ENCODE assay signal across 8 mouse cellular contexts in genomic region chr16:91647461-91648219, GRCm38 (mm10). TPM values are rescaled to one million over a fixed set of nuclear protein-coding genes. Genes with fewer than 3 reads are reported as not detected.
DNase-seq lines count a peak whose midpoint lies in the region; ATAC-seq and TF ChIP-seq lines count a peak whose summit lies in the region.

Son (plus strand) TSS chr16:91647506.

- in situ Hi-C loops in ES-E14 (cut with MboI; ENCODE audit: low sequenced_read_pairs in 2 of 2, unreplicated experiment in 2 of 2): no loop called here

- H3K4me1 ChIP-seq in ES-E14 (ENCODE audit: control insufficient read depth in 2 of 2, insufficient read depth in 2 of 2, low read length in 2 of 2, poor library complexity in 1 of 2): peaks cover 3% of the 10 kb centered on the region in 2 experiments; a peak in 2 of 4 replicates
- peaks cover 31% of the 10 kb centered on the region for H3K4me1 ChIP-seq in forebrain, embryonic 15.5 days
- no peaks in the 10 kb centered on the region for H3K4me1 ChIP-seq in lung, adult 2 months (ENCODE audit: control insufficient read depth, insufficient read depth, low read length)

- H3K4me3 ChIP-seq in ES-E14 (ENCODE audit: insufficient read depth in 1 of 2, low read depth in 1 of 2, low read length in 2 of 2, poor library complexity in 1 of 2, severe bottlenecking in 1 of 2): peak within 1 kb of the TSS; percentile 96 to 98
- H3K4me3 ChIP-seq in forebrain, embryonic 15.5 days: peak within 1 kb of the TSS; percentile 91
- H3K4me3 ChIP-seq in lung, adult 2 months (replicated peaks; ENCODE audit: extremely low read depth, low read depth, low read length): peak within 1 kb of the TSS; percentile 98

- no peak for TF ChIP-seq CTCF in lung, adult 2 months (IDR thresholded peaks at IDR 0.05; ENCODE audit: insufficient read depth, low read length)

- H3K36me3 ChIP-seq in ES-E14 (ENCODE audit: control insufficient read depth, insufficient read depth, low read length, poor library complexity, severe bottlenecking): peaks cover 20% of the 10 kb centered on the region
- peaks cover 10% of the 10 kb centered on the region for H3K36me3 ChIP-seq in forebrain, embryonic 15.5 days

- WGBS in forebrain, embryonic 15.5 days: under 1% methylated on average over 69 of the region's 70 CpGs
- under 1% methylated on average over 70 of the region's 70 CpGs for WGBS in lung, adult 2 months

- DNase-seq in ES-E14 (ENCODE audit: low read depth, low spot score): peak; percentile 91
- DNase-seq in cerebellum, adult 11-12 months: peak; percentile 98
- peak; percentile 96 for DNase-seq in heart, postnatal 25 days (ENCODE audit: low spot score)
- peak; percentile 97 to 98 for DNase-seq in layer of hippocampus, adult 18-20 months (ENCODE audit: low spot score in 2 of 2)
- DNase-seq in lung, adult 2 months: peak; percentile 93
- peak; percentile 95 to 97 for DNase-seq in thymus, adult 18-20 months

- H3K4me2 ChIP-seq in forebrain, embryonic 15.5 days (replicated peaks): peak within 1 kb of the TSS; percentile 86

- TF ChIP-seq POLR2A in lung, adult 2 months (IDR thresholded peaks at IDR 0.05; ENCODE audit: borderline replicate concordance, extremely low read depth, low read depth, low read length): peak; percentile 97

- no peaks in the 10 kb centered on the region for H3K27me3 ChIP-seq in forebrain, embryonic 15.5 days

- H3K9ac ChIP-seq in ES-E14 (ENCODE audit: insufficient read depth, low read depth, low read length, poor library complexity, severe bottlenecking): peak within 1 kb of the TSS; percentile 99
- peak within 1 kb of the TSS; percentile 79 for H3K9ac ChIP-seq in forebrain, embryonic 15.5 days (replicated peaks)

- intact Hi-C loops in heart, postnatal 25 days (cut with DNase I): loop anchor here (2.0 to 5.0 kb wide), 2 partner anchors 41 to 100 kb away; partner anchors contain the start of genes Donson and Ifngr2

- ATAC-seq in forebrain, embryonic 15.5 days (replicated peaks): peak; percentile 98
- ATAC-seq in neutrophil, adult 5-6 weeks (ENCODE audit: extremely low read depth, insufficient number of reproducible peaks, low FRiP score, poor library complexity, severe bottlenecking): peak; percentile 93

- H3K27ac ChIP-seq in ES-E14 (ENCODE audit: insufficient read depth, low read depth, low read length, poor library complexity, severe bottlenecking): peak within 1 kb of the TSS; percentile 95
- peak within 1 kb of the TSS; percentile 99 for H3K27ac ChIP-seq in forebrain, embryonic 15.5 days (replicated peaks)

- H3K9me3 ChIP-seq in ES-E14 (ENCODE audit: control insufficient read depth, insufficient read depth, low read depth, low read length): no peaks in the 10 kb centered on the region
- no peaks in the 10 kb centered on the region for H3K9me3 ChIP-seq in forebrain, embryonic 15.5 days

TF ChIP-seq in ES-E14, 5 proteins besides CTCF, POLR2A, EP300 and RAD21:
- peak; percentile 12; the same call in 1 of the 2 replicates for TF ChIP-seq ZC3H11A (IDR thresholded peaks at IDR 0.05; ENCODE audit: borderline replicate concordance, low read depth, low read length)
- TF ChIP-seq HCFC1 (IDR thresholded peaks at IDR 0.05; ENCODE audit: borderline replicate concordance, insufficient read depth, low read length): 0 out of 2 replicates have a peak, but pooled peaks have one; percentile 59
- TF ChIP-seq CHD2 (IDR thresholded peaks at IDR 0.05; ENCODE audit: low read depth, low read length): no peak
- TF ChIP-seq ZNF384 (IDR thresholded peaks at IDR 0.05; ENCODE audit: low read depth, low read length): no peak
- TF ChIP-seq MAFK (IDR thresholded peaks at IDR 0.05; ENCODE audit: insufficient read depth, low read depth, low read length): 0 out of 2 replicates have a peak, but pooled peaks have one; percentile 3

RNA-seq across cellular contexts. Expression of gene Son, which starts in this region (rescaled TPM):
- 172 and 181 TPM in 2 replicates for total RNA-seq in ES-E14 (2012; rRNA removed)
- polyA plus RNA-seq in forebrain, embryonic 15.5 days (2015; fragmentation: Nextera tagmentation; extraction: Ambion mirVana): 142 TPM in 2 replicates
- 100 to 1,000 TPM; 129 to 149 TPM for total RNA-seq in heart, postnatal 25 days (2021)
- 100 to 1,000 TPM; 221 to 230 TPM for total RNA-seq in layer of hippocampus, adult 18-20 months (2021)
- 144 and 200 TPM in 2 replicates for polyA plus RNA-seq in lung, adult 2 months (2012; rRNA removed)
- 542 and 583 TPM in 2 replicates for total RNA-seq in neutrophil, adult 5-6 weeks (2017)

Comparison
In these comparisons a context has a peak if more than half of its experiments do, and no peak if none do; other contexts are left out.
1. Peak in every context shown above with its lines: DNase-seq, ATAC-seq, H3K4me3 ChIP-seq and H3K27ac ChIP-seq.